Mouse (Mus musculus) testis, adult 2 months (tissue): Measurements from ENCODE around the gene Dcakd. TPM values are rescaled to one million over a fixed set of nuclear protein-coding genes. Genes with fewer than 3 reads are reported as not detected.
A peak's percentile ranks its signal among the peaks of the same experiment; 100 is the strongest.

ENCODE experiments used
- H3K27ac ChIP-seq: fragments of 200-500 bp; 2 replicates; pipeline ENCODE4 v1.5.1; 2012; ENCODE audit warnings: low read depth, low read length; ENCODE audit not compliant: control insufficient read depth, insufficient read depth
- H3K27me3 ChIP-seq: fragments of 200-500 bp; 2 replicates; pipeline ENCODE4 v1.6.1; 2012; ENCODE audit warnings: mild to moderate bottlenecking, low read length, moderate library complexity; ENCODE audit not compliant: control insufficient read depth, insufficient read depth
- H3K36me3 ChIP-seq: fragments of 200-500 bp; 2 replicates; pipeline ENCODE4 v1.6.1; 2012; ENCODE audit warnings: mild to moderate bottlenecking, low read length; ENCODE audit not compliant: control insufficient read depth, insufficient read depth
- H3K4me1 ChIP-seq: fragments of 200-500 bp; 2 replicates; pipeline ENCODE4 v1.6.1; 2012; ENCODE audit warnings: low read length; ENCODE audit not compliant: control insufficient read depth, insufficient read depth
- H3K4me3 ChIP-seq: fragments of 200-500 bp; 2 replicates; pipeline ENCODE4 v1.5.1; 2012; ENCODE audit warnings: low read depth, mild to moderate bottlenecking, low read length, moderate library complexity, mixed read lengths; ENCODE audit not compliant: control insufficient read depth
- CTCF ChIP-seq: fragments of 200-500 bp; IDR thresholded peaks from 2 replicates; pipeline ENCODE4 v1.5.1; 2012; ENCODE audit warnings: low read depth, mild to moderate bottlenecking, inconsistent platforms, low read length, moderate library complexity; ENCODE audit not compliant: control insufficient read depth, insufficient read depth, insufficient replicate concordance
- POLR2A ChIP-seq: fragments of 200-500 bp; IDR thresholded peaks from 2 replicates; pipeline ENCODE4 v1.6.1; 2012; ENCODE audit warnings: low read depth, mild to moderate bottlenecking, inconsistent platforms, low read length, moderate library complexity; ENCODE audit not compliant: control insufficient read depth
- polyA plus RNA-seq: library from polyadenylated mRNA; depleted of rRNA; stranded (reverse); fragments of >200 nt; gene quantifications from 2 replicates; pipeline ENCODE4 v1.2.3, GENCODE M21; 2012

The Dcakd gene
- polyA plus RNA-seq, 1 experiment: 26.8 TPM

GRCm38 (mm10) chr11:103026901-103027300, 1.2 kb downstream of the Dcakd start:
- Histone ChIP-seq H3K27me3 (no peaks in the 10 kb centered on the region), H3K27ac (no peak overlapping the region), H3K36me3 (peaks cover 3% of the 10 kb centered on the region; the same call in 1 of the 2 replicates), H3K4me3 (no peak overlapping the region; the same call in 1 of the 2 replicates), H3K4me1 (no peaks in the 10 kb centered on the region; the same call in 1 of the 2 replicates)
- TF ChIP-seq POLR2A (no peak), CTCF (no peak)

- TF ChIP-seq POLR2A: no peak
- no peak for TF ChIP-seq CTCF
- H3K4me3 ChIP-seq: no peak overlapping the region
- H3K4me1 ChIP-seq: no peaks in the 10 kb centered on the region; the same call in 1 of the 2 replicates
- no peaks in the 10 kb centered on the region for H3K27me3 ChIP-seq
- H3K27ac ChIP-seq: no peak overlapping the region
- H3K36me3 ChIP-seq: peaks cover 3% of the 10 kb centered on the region; the same call in 1 of the 2 replicates
These were observed 4.2 kb downstream of the Dcakd start for GRCm38 (mm10) chr11:103023974-103024373.

- peaks cover 6% of the 10 kb centered on the region for H3K4me1 ChIP-seq
- H3K36me3 ChIP-seq: peaks cover 3% of the 10 kb centered on the region; the same call in 1 of the 2 replicates
- no peak overlapping the region for H3K27ac ChIP-seq
- H3K4me3 ChIP-seq: no peak overlapping the region
- no peaks in the 10 kb centered on the region for H3K27me3 ChIP-seq
- TF ChIP-seq POLR2A (no peak), CTCF (no peak)
These were observed 7.3 kb downstream of the Dcakd start for GRCm38 (mm10) chr11:103020713-103021335.

- no peak overlapping the region for H3K27ac ChIP-seq
- no peaks in the 10 kb centered on the region for H3K36me3 ChIP-seq
- H3K4me3 ChIP-seq: no peak overlapping the region
- peaks cover 9% of the 10 kb centered on the region for H3K4me1 ChIP-seq
- TF ChIP-seq CTCF (no peak), POLR2A (no peak)
- H3K27me3 ChIP-seq: no peaks in the 10 kb centered on the region
These were observed 8.8 kb downstream of the Dcakd start for GRCm38 (mm10) chr11:103019325-103019724.

GRCm38 (mm10) chr11:103018860-103019259, 9.3 kb downstream of the Dcakd start:
- Histone ChIP-seq H3K27me3 (no peaks in the 10 kb centered on the region), H3K4me3 (no peak overlapping the region), H3K36me3 (no peaks in the 10 kb centered on the region), H3K4me1 (peaks cover 9% of the 10 kb centered on the region), H3K27ac (no peak overlapping the region)
- TF ChIP-seq POLR2A (no peak), CTCF (no peak)

- H3K27ac ChIP-seq: no peak overlapping the region
- H3K27me3 ChIP-seq: no peaks in the 10 kb centered on the region
- TF ChIP-seq POLR2A (no peak), CTCF (no peak)
- no peak overlapping the region for H3K4me3 ChIP-seq
- H3K4me1 ChIP-seq: peaks cover 9% of the 10 kb centered on the region
- no peaks in the 10 kb centered on the region for H3K36me3 ChIP-seq
These were observed 10.5 kb downstream of the Dcakd start for GRCm38 (mm10) chr11:103017661-103018060.

GRCm38 (mm10) chr11:103016930-103017329, 11.2 kb downstream of the Dcakd start:
- no peaks in the 10 kb centered on the region for H3K27me3 ChIP-seq
- TF ChIP-seq POLR2A: peak; percentile 56
- no peak for TF ChIP-seq CTCF
- peak overlapping the region; percentile 86 for H3K4me3 ChIP-seq
- H3K27ac ChIP-seq: peak overlapping the region; percentile 55
- H3K36me3 ChIP-seq: no peaks in the 10 kb centered on the region
- H3K4me1 ChIP-seq: peaks cover 9% of the 10 kb centered on the region
